Mouse (Mus musculus) urinary bladder, postnatal 10 days (tissue): ENCODE measurements around the gene Adck2.

Source experiments
- DNase-seq: peaks from one replicate; pipeline ENCODE4 v3.0.0; 2022; ENCODE audit warnings: low spot score

The Adck2 gene

GRCm38 (mm10) chr6:39557723-39558261 is 15.9 kb upstream of the Adck2 start, which contains the start of gene Dennd2a:
TSS of gene Dennd2a (minus strand) at chr6:39557867.
- DNase-seq: peak; percentile 39

DNA sequence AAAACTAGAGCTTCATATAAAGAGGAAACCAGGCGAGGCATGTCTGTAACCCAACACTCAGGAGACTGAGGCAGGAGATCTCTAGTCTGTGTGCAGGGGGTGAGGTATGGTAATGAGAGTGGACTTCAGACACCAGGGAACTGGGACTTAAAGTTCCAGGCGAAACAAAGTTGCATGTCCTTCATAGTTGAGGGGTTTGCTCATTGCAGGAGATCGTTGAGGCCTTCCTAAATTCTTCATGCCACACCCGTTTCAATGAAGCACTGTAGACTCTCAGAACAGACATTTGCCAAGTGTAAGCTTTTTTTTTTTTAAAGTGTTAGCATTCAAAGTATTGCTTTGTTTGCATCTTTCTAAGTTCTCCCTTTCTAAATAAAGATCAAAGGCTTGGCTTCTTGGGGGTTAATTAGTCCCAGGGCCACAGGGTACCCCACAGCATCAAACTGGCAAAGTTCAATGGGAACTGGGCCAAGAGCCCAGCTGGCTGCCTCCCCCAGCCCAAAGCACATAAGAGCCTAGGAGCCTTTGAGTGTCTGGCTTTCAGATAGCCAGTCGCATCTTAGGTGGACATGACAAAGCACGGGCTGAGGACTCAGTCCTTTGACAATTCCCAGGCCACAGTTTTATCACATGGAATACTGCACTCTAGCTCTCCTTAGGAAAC is 14.3 kb upstream of the Adck2 start:
- DNase-seq: no peak

DNA sequence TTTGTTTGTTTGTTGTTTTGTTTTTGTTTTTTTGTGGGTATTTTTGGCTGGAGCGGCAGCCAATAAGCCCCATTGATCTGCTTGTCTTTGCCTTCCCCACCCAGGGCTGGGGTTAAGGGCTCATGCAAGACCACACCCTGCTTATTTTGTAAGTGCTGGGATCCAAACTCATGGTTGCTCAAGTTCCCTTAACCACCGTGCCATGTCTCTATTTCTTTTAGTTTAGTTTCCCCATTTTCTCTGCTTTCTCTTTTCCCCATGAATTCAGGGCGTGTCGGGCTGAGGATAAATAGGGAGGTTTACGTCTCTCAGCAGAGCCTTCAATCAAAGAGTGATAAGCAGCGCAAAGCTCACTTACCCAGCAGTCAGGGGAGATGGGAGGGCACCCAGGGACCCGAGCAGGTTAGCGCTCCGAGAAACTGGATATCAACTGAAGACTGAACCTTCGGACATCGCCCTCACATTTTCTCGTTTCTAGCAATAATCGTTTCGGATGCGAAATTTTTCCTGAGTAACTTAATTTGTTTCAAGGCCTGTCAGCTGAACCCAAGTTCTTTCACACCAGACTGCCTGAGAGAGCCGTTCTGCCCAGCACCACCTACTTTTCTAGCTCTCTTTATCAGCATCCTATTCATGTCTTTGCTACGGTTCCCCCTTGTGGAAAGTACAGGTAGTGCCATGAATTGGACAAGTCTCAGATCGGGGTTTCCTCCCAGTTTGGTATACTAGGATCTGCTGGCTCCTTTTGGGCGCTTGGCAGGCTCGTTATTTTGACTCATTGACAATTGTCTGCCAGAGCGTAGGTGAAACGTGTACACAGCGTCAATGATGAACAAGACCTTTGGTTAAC is 11.3 kb upstream of the Adck2 start:
- DNase-seq: no peak

DNA sequence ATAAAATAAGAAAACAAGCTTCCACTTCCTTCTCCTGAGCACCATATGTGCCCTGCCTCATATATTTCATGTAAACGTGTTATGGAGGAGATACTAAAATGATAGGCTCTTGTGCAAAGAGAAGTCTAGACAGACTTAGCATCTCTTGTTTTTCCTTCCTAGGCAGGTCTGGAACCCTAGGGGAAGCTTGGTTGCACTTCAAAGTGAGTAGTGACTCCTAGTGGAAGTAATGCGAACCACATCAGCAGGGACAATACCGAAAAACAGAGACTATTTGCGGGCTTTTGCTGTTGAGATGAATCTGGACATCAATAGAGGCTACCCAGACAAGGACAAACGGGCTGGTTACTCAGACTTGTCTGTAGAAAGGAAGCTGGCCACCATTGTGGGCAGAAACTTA is 6.1 kb upstream of the Adck2 start:
- DNase-seq: no peak

DNA sequence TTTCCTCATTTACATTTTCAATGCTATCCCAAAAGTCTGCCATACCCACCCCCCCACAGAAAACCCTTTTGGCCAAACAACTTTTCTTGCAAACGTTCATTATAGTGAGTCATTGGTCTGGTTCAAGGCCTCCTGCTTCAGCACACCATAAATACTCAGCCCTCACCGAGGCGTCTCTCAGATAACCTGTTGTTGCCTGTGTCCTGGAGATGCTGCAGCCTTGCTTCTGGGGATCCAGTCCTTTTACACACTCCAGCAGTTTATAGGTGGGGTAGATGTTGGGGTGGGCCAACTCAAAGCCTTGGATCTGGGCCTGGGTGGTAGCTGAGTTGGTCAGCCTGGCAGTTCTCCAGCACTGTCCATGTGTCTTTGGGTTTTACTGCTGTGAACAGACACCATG is 3.2 kb upstream of the Adck2 start:
- DNase-seq: no peak

DNA sequence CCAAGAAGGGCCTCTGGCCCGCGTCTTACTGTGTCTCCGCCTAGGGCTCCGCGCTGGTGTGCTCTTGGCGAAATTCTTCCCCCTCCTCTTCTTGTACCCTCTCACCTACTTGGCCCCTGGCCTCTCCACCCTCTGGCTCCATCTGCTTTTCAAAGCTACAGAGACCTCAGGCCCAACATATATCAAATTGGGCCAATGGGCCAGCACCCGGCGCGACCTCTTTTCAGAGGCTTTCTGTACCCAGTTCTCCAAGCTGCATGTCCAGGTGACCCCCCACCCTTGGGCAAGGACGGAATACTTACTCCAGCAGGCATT is 839 bp downstream of the Adck2 start:
- DNase-seq: no peak

DNA sequence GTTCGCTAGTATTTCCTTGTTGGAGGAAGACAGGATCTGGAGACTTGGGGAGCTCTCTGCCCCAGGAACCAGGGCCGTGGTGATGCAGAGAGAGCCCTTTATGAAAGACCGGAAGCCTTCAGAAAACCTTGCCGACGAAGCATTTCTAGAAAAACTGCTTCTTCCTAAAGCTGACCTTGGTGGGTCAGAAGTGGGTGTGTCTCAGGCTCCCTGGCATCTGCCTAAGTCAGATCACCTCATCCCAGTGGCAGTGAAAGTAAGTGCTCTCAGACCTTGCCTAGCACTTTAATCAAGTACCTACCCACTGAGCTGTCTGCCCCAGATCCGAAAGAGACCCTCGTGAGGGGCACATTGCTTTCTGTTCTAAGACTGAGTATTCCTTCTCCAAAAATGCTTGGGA is 1.3 kb downstream of the Adck2 start:
- DNase-seq: no peak

- DNase-seq: no peak
Measured at GRCm38 (mm10) chr6:39579552-39579951, 5.9 kb downstream of the Adck2 start.

DNA sequence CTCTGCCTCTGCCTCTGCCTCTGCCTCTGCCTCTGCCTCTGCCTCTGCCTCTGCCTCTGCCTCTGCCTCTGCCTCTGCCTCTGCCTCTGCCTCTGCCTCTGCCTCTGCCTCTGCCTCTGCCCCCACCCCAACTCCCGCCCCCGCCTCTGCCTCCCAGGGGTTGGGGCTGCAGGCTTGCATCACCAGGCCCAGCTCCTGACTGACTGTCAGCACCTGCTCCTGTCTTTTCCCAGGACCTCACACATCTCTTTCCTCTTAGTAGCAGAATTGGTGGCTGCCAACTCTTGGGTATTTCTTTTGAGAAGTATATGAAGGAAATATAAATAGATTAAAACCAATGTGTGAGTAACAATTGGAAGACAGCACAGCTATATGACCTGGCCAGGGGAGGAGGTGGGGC is 6.9 kb downstream of the Adck2 start:
- DNase-seq: no peak

DNA sequence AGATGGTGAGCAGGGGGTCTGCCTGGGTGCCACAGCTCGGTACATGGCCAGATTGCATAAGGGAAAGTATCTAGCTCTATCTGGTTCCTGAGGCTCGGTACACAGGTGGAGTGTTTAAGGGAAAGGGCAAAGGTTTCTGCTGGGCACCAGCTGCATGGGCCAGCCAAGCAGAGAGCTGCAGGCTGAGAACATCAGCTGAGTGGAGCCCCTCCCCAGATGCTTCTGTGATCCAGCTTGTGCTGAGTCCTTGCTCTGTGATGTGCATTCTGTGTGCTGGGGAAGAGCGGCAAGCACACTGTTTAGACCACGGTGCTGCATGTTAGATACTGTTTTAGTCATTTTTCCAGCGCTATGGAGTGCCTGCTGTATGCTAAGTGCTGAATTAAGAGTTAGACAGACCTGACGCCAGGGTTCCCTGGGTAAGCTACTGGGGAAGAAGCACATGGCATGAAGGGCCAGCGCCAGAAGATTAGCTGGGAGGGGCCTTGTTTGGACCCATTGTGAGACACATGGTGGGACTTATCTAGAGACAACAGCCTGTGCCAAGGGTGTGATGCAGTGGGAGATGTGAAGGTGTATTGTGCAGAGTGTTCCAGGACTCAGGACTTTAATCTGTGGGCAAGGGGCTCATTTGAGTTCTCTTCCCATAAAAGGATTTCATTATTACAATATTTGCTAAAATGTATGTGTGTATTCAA is 7.6 kb downstream of the Adck2 start:
- no peak for DNase-seq

DNA sequence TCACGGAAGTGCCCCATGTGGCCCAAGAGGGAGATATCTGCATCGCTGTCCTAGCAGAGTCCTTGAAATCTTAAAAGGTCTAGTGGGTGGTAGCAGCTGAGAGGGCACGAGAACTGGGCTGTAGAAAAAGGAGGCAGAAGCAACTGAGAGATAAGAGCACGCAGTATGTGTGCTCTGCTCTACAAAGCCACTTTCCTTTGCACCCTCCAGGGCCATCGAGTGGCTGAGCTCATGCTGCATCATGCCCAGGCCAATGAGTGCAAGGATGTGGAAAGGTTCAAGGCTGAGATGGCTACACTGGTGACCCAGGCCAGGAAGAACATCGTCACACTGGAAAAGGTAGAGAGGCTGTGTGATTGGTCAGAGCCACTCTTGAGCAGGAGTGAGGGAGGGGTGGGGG is 11.8 kb downstream of the Adck2 start, which contains the start of gene Gm42420:
TSS of gene Gm42420 (plus strand) at position 237 of the 400 bp plus-strand sequence.
- no peak for DNase-seq

- DNase-seq: no peak
Measured at GRCm38 (mm10) chr6:39591481-39591880, 17.8 kb downstream of the Adck2 start.

GRCm38 (mm10) chr6:39592401-39593214 is 18.9 kb downstream of the Adck2 start, which contains the start of gene Ndufb2:
TSS of gene Ndufb2 (plus strand) at chr6:39592574.
- peak; percentile 78 for DNase-seq

GRCm38 (mm10) chr6:39600851-39601250 is 27.2 kb downstream of the Adck2 start:
- no peak for DNase-seq

DNA sequence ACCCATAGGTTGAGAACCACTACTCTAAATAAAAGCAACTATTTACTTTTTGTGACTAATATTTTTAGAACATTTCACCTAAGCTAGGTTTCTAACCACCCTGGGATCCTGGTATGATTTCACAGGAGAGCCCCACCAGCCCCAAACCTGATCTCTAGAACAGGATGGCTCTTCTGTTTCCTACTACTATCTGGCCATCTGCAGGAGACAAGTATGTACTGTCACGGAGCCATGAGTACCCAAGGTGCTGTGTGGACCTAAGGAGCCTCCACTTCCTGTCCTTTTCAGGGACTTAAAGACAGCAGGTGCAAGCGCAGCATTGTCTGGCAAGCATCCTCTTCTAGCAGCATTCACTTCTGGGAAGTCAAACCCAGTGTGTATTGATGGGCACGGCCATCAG is 28.2 kb downstream of the Adck2 start:
- DNase-seq: no peak

GRCm38 (mm10) chr6:39604565-39604964 is 30.9 kb downstream of the Adck2 start:
- DNase-seq: no peak

DNA sequence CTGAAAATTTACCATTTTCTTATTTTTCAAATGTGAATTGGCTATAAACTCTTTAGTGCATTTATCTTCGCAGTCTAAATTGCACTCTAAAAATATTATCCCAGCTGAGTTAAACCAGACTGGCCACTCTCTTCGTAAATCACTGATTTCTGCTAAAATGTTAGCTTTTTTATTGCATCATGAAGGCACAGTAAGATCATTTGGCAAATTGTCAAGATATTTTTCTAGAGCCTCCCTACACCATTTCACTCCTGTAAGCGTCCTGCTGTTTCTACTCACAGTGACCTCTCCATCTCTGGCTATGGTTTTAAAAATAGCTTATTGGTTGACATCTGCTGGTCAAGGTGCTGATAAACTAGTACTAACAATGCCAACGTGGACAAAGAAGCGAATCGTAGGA is 32.4 kb downstream of the Adck2 start:
- no peak for DNase-seq

DNA sequence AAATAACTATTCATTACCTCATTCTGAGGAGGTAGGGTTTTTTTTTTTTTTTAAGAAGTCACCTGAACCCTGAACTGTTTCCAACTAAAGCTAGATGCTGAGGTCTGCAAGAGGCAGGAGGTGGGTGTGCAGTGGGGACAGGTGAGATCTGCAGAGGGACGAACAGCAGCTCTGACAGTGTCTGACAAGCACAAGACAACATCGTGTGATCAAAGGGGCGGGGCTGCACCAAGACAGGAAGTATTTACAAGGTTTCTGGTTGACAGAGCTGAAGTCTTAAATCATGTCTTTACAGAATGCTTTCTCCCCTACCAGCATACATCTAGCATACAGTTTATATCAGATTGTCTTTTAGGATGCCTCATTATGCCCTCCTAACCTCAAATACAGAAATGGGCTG is 33.2 kb downstream of the Adck2 start:
- no peak for DNase-seq

GRCm38 (mm10) chr6:39607365-39607764 is 33.7 kb downstream of the Adck2 start:
- DNase-seq: no peak

DNA sequence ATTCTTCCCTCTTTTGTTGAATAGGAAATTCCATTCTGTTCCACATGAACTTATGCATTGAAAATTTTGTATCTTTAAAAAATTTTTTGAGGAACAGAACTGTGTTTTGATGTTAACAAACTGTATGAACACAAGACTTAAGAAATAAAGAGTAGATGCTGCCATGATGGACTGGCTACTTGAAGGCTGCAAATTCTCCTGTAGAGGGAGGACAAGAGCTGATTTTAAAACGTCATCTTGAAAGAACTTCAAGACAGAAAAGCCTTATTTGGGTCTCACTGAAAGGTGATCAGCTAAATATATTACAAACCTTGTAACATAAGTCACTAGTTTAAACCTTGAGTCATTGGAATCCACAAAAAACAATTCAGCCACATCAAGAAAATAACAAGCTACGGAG is 36.5 kb downstream of the Adck2 start:
- no peak for DNase-seq

- no peak for DNase-seq
Measured at GRCm38 (mm10) chr6:39611296-39611695, 37.6 kb downstream of the Adck2 start.
